Mouse (Mus musculus): ENCODE results near the gene Uaca. TPM values are rescaled to one million over a fixed set of nuclear protein-coding genes. Genes with fewer than 3 reads are reported as not detected.

Gene Uaca
- polyA plus RNA-seq, 1 experiment from 2014 or later = 15.0 TPM

- H3K4me2 ChIP-seq (ENCODE audit: low read length) = no peak overlapping the region
- H3K4me1 ChIP-seq (replicated peaks; ENCODE audit: control insufficient read depth, insufficient read depth, low read length) = peaks cover 45% of the 10 kb centered on the region
- no peaks in the 10 kb centered on the region for H3K36me3 ChIP-seq (ENCODE audit: control insufficient read depth, insufficient read depth)
- peak overlapping the region; percentile 7; the same call in 1 of the 2 replicates for H3K27ac ChIP-seq (ENCODE audit: low read length)
- H3K9ac ChIP-seq (replicated peaks; ENCODE audit: low read depth, low read length) = no peak overlapping the region
- peak; percentile 51 for ATAC-seq
- WGBS = 26% methylated on average over 8 of the region's 8 CpGs
- no peaks in the 10 kb centered on the region for H3K27me3 ChIP-seq (replicated peaks; ENCODE audit: control insufficient read depth, insufficient read depth, low read length)
- H3K4me3 ChIP-seq (replicated peaks; ENCODE audit: low read length) = no peak overlapping the region
- no peaks in the 10 kb centered on the region for H3K9me3 ChIP-seq (ENCODE audit: control insufficient read depth, low read length)
Observed at GRCm38 (mm10) chr9:60878051-60878557, 83.8 kb downstream of the Uaca start.

- Histone ChIP-seq H3K36me3 (ENCODE audit: control insufficient read depth, insufficient read depth) (no peaks in the 10 kb centered on the region), H3K27me3 (replicated peaks; ENCODE audit: control insufficient read depth, insufficient read depth, low read length) (no peaks in the 10 kb centered on the region), H3K4me1 (replicated peaks; ENCODE audit: control insufficient read depth, insufficient read depth, low read length) (peaks cover 43% of the 10 kb centered on the region), H3K4me2 (ENCODE audit: low read length) (no peak overlapping the region), H3K27ac (ENCODE audit: low read length) (peak overlapping the region; percentile 7; the same call in 1 of the 2 replicates), H3K4me3 (replicated peaks; ENCODE audit: low read length) (no peak overlapping the region), H3K9me3 (ENCODE audit: control insufficient read depth, low read length) (no peaks in the 10 kb centered on the region), H3K9ac (replicated peaks; ENCODE audit: low read depth, low read length) (no peak overlapping the region)
- WGBS = 54% methylated on average over 3 of the region's 3 CpGs
- peak; percentile 37 for ATAC-seq
Observed at GRCm38 (mm10) chr9:60878630-60879029, 84.3 kb downstream of the Uaca start.

GRCm38 (mm10) chr9:60885148-60885547 lies 90.8 kb downstream of the Uaca start:
- Histone ChIP-seq H3K9ac (replicated peaks; ENCODE audit: low read depth, low read length) (no peak overlapping the region), H3K27me3 (replicated peaks; ENCODE audit: control insufficient read depth, insufficient read depth, low read length) (no peaks in the 10 kb centered on the region), H3K4me3 (replicated peaks; ENCODE audit: low read length) (no peak overlapping the region), H3K36me3 (ENCODE audit: control insufficient read depth, insufficient read depth) (no peaks in the 10 kb centered on the region), H3K9me3 (ENCODE audit: control insufficient read depth, low read length) (no peaks in the 10 kb centered on the region), H3K4me1 (replicated peaks; ENCODE audit: control insufficient read depth, insufficient read depth, low read length) (peaks cover 20% of the 10 kb centered on the region), H3K4me2 (ENCODE audit: low read length) (no peak overlapping the region), H3K27ac (ENCODE audit: low read length) (no peak overlapping the region)
- no peak for ATAC-seq
- WGBS = 51% methylated on average over 6 of the region's 6 CpGs

GRCm38 (mm10) chr9:60886431-60887371 lies 92.4 kb downstream of the Uaca start:
- Histone ChIP-seq H3K4me1 (replicated peaks; ENCODE audit: control insufficient read depth, insufficient read depth, low read length) (peaks cover 20% of the 10 kb centered on the region), H3K9ac (replicated peaks; ENCODE audit: low read depth, low read length) (no peak overlapping the region; the same call in 1 of the 2 replicates), H3K27ac (ENCODE audit: low read length) (peak overlapping the region; percentile 86), H3K9me3 (ENCODE audit: control insufficient read depth, low read length) (no peaks in the 10 kb centered on the region), H3K27me3 (replicated peaks; ENCODE audit: control insufficient read depth, insufficient read depth, low read length) (no peaks in the 10 kb centered on the region), H3K36me3 (ENCODE audit: control insufficient read depth, insufficient read depth) (no peaks in the 10 kb centered on the region), H3K4me3 (replicated peaks; ENCODE audit: low read length) (peak overlapping the region; percentile 22), H3K4me2 (ENCODE audit: low read length) (peak overlapping the region; percentile 44)
- 4% methylated on average over 18 of the region's 18 CpGs for WGBS
- ATAC-seq = peak; percentile 86

- Histone ChIP-seq H3K9me3 (ENCODE audit: control insufficient read depth, low read length) (no peaks in the 10 kb centered on the region), H3K9ac (replicated peaks; ENCODE audit: low read depth, low read length) (no peak overlapping the region), H3K27ac (ENCODE audit: low read length) (peak overlapping the region; percentile 86), H3K4me1 (replicated peaks; ENCODE audit: control insufficient read depth, insufficient read depth, low read length) (peaks cover 20% of the 10 kb centered on the region), H3K27me3 (replicated peaks; ENCODE audit: control insufficient read depth, insufficient read depth, low read length) (no peaks in the 10 kb centered on the region), H3K4me3 (replicated peaks; ENCODE audit: low read length) (no peak overlapping the region), H3K4me2 (ENCODE audit: low read length) (peak overlapping the region; percentile 44), H3K36me3 (ENCODE audit: control insufficient read depth, insufficient read depth) (no peaks in the 10 kb centered on the region)
- ATAC-seq = peak; percentile 9; the same call in 1 of the 2 replicates
- WGBS = 28% methylated on average over 9 of the region's 9 CpGs
Observed at GRCm38 (mm10) chr9:60887389-60887811, 93.1 kb downstream of the Uaca start.

GRCm38 (mm10) chr9:60893511-60893910 lies 99.2 kb downstream of the Uaca start:
- ATAC-seq = no peak
- Histone ChIP-seq H3K36me3 (ENCODE audit: control insufficient read depth, insufficient read depth) (no peaks in the 10 kb centered on the region), H3K27ac (ENCODE audit: low read length) (no peak overlapping the region), H3K9me3 (ENCODE audit: control insufficient read depth, low read length) (no peaks in the 10 kb centered on the region), H3K4me2 (ENCODE audit: low read length) (no peak overlapping the region), H3K9ac (replicated peaks; ENCODE audit: low read depth, low read length) (no peak overlapping the region), H3K4me1 (replicated peaks; ENCODE audit: control insufficient read depth, insufficient read depth, low read length) (no peaks in the 10 kb centered on the region), H3K4me3 (replicated peaks; ENCODE audit: low read length) (no peak overlapping the region), H3K27me3 (replicated peaks; ENCODE audit: control insufficient read depth, insufficient read depth, low read length) (0 out of 2 replicates have a peak, but pooled peaks cover 8% of the 10 kb centered on the region)
- WGBS = 80% methylated on average over 6 of the region's 6 CpGs

GRCm38 (mm10) chr9:60895486-60896110 lies 101.3 kb downstream of the Uaca start:
- ATAC-seq = peak; percentile 73
- H3K27ac ChIP-seq (ENCODE audit: low read length) = no peak overlapping the region
- H3K4me3 ChIP-seq (replicated peaks; ENCODE audit: low read length) = no peak overlapping the region
- H3K4me1 ChIP-seq (replicated peaks; ENCODE audit: control insufficient read depth, insufficient read depth, low read length) = no peaks in the 10 kb centered on the region; the same call in 1 of the 2 replicates
- H3K4me2 ChIP-seq (ENCODE audit: low read length) = no peak overlapping the region
- H3K27me3 ChIP-seq (replicated peaks; ENCODE audit: control insufficient read depth, insufficient read depth, low read length) = 0 out of 2 replicates have a peak, but pooled peaks cover 8% of the 10 kb centered on the region
- no peak overlapping the region for H3K9ac ChIP-seq (replicated peaks; ENCODE audit: low read depth, low read length)
- H3K9me3 ChIP-seq (ENCODE audit: control insufficient read depth, low read length) = no peaks in the 10 kb centered on the region
- no peaks in the 10 kb centered on the region for H3K36me3 ChIP-seq (ENCODE audit: control insufficient read depth, insufficient read depth)
- 56% methylated on average over 8 of the region's 8 CpGs for WGBS

GRCm38 (mm10) chr9:60898291-60899020 lies 104.1 kb downstream of the Uaca start:
- no peaks in the 10 kb centered on the region for H3K36me3 ChIP-seq (ENCODE audit: control insufficient read depth, insufficient read depth)
- no peaks in the 10 kb centered on the region; the same call in 1 of the 2 replicates for H3K4me1 ChIP-seq (replicated peaks; ENCODE audit: control insufficient read depth, insufficient read depth, low read length)
- no peak overlapping the region for H3K4me3 ChIP-seq (replicated peaks; ENCODE audit: low read length)
- no peak overlapping the region for H3K9ac ChIP-seq (replicated peaks; ENCODE audit: low read depth, low read length)
- 94% methylated on average over 5 of the region's 5 CpGs for WGBS
- no peak overlapping the region for H3K4me2 ChIP-seq (ENCODE audit: low read length)
- no peaks in the 10 kb centered on the region for H3K9me3 ChIP-seq (ENCODE audit: control insufficient read depth, low read length)
- 0 out of 2 replicates have a peak, but pooled peaks cover 8% of the 10 kb centered on the region for H3K27me3 ChIP-seq (replicated peaks; ENCODE audit: control insufficient read depth, insufficient read depth, low read length)
- no peak for ATAC-seq
- H3K27ac ChIP-seq (ENCODE audit: low read length) = no peak overlapping the region

Measured in forebrain, embryonic 16.5 days (tissue).